Mouse (Mus musculus): Measurements from ENCODE around the gene BC017158. TPM values are rescaled to one million over a fixed set of nuclear protein-coding genes. Genes with fewer than 3 reads are reported as not detected.

The BC017158 gene
- 7.9 and 11.3 TPM in 2 replicates for polyA plus RNA-seq (2015; fragmentation: Nextera tagmentation; extraction: Ambion mirVana)

GRCm38 (mm10) chr7:128297617-128298480 is at the start of gene BC017158:
BC017158 (minus strand) TSS chr7:128298170.

GRCm38 (mm10) chr7:128265411-128265810 is 32.6 kb downstream of the BC017158 start, which contains the start of gene Slc5a2:
Slc5a2 (plus strand) TSS chr7:128265657.

GRCm38 (mm10) chr7:128246496-128247391 is 51.2 kb downstream of the BC017158 start, which contains the start of gene Tgfb1i1:
Tgfb1i1 (plus strand) TSS chr7:128246812.

GRCm38 (mm10) chr7:128237927-128238778 is 59.8 kb downstream of the BC017158 start, which contains the start of gene 9130023H24Rik:
9130023H24Rik (minus strand) TSS chr7:128238031.

GRCm38 (mm10) chr7:128236856-128237592 is 60.9 kb downstream of the BC017158 start, which contains the start of gene Armc5:
Armc5 (plus strand) TSS chr7:128237342.

Small RNA genes within 50 kb of the gene (microRNA-seq; reads per million reads assigned to microRNA genes)
- 0 to 0.30 reads per million in 2 experiments for gene Mir3103

Other genes starting within 250 kb of the BC017158 start
- 1.7 TPM in 2 replicates for gene Itgam, start 235.5 kb downstream of the BC017158 start, polyA plus RNA-seq (2015; fragmentation: Nextera tagmentation; extraction: Ambion mirVana)
- not detected in 2 replicates for gene Gm49368, start 235.5 kb downstream of the BC017158 start, polyA plus RNA-seq (2015; fragmentation: Nextera tagmentation; extraction: Ambion mirVana)
- 0.04 and 0.05 TPM in 2 replicates for gene Itgax, start 168.6 kb downstream of the BC017158 start, polyA plus RNA-seq (2015; fragmentation: Nextera tagmentation; extraction: Ambion mirVana)
- 0.21 and 0.32 TPM in 2 replicates for gene Itgad, start 143.8 kb downstream of the BC017158 start, polyA plus RNA-seq (2015; fragmentation: Nextera tagmentation; extraction: Ambion mirVana)
- 1,575 and 2,022 TPM in 2 replicates for gene Cox6a2, start 91.8 kb downstream of the BC017158 start, polyA plus RNA-seq (2015; fragmentation: Nextera tagmentation; extraction: Ambion mirVana)
- 7.5 and 8.2 TPM in 2 replicates for gene Armc5, start 60.8 kb downstream of the BC017158 start, polyA plus RNA-seq (2015; fragmentation: Nextera tagmentation; extraction: Ambion mirVana)
- gene 9130023H24Rik, start 60.1 kb downstream of the BC017158 start, polyA plus RNA-seq (2015; fragmentation: Nextera tagmentation; extraction: Ambion mirVana): 3.0 and 3.6 TPM in 2 replicates
- 51.5 and 58.6 TPM in 2 replicates for gene Tgfb1i1, start 51.4 kb downstream of the BC017158 start, polyA plus RNA-seq (2015; fragmentation: Nextera tagmentation; extraction: Ambion mirVana)
- gene Slc5a2, start 32.5 kb downstream of the BC017158 start, polyA plus RNA-seq (2015; fragmentation: Nextera tagmentation; extraction: Ambion mirVana): 0.14 TPM in 1 of 2 replicates, not detected in the other
- gene Rgs10, start 120.6 kb upstream of the BC017158 start, polyA plus RNA-seq (2015; fragmentation: Nextera tagmentation; extraction: Ambion mirVana): 11.3 and 13.4 TPM in 2 replicates
- 14.1 and 15.7 TPM in 2 replicates for gene Tial1, start 163.5 kb upstream of the BC017158 start, polyA plus RNA-seq (2015; fragmentation: Nextera tagmentation; extraction: Ambion mirVana)
- 31.3 and 36.2 TPM in 2 replicates for gene Bag3, start 225.4 kb upstream of the BC017158 start, polyA plus RNA-seq (2015; fragmentation: Nextera tagmentation; extraction: Ambion mirVana)

Data from skeletal muscle tissue, postnatal 0 days (tissue).